Mouse (Mus musculus) kidney, adult 18-20 months (tissue): ENCODE results near the gene Supt20.

Source experiments
- DNase-seq: peaks from one replicate; pipeline ENCODE4 v3.0.0; 2021

The Supt20 gene

DNA sequence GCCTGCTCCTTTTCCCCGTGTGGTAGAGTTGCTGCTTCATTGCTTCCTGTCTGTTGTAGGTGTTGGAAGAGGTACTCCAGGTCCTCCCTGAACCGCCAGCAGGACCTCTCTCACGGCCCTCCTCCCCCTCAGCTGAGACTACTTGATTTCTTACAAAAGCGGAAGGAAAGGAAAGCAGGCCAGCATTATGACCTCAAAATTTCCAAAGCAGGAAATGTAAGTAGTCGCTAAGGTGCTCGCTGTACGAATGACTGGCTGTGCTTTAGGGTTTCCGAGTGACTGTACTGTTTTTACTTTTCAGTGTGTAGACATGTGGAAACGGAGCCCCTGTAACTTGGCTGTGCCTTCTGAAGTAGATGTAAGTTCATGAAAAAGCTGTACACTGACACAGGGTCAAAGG, 16.4 kb downstream of the Supt20 start:
- DNase-seq: no peak

DNA sequence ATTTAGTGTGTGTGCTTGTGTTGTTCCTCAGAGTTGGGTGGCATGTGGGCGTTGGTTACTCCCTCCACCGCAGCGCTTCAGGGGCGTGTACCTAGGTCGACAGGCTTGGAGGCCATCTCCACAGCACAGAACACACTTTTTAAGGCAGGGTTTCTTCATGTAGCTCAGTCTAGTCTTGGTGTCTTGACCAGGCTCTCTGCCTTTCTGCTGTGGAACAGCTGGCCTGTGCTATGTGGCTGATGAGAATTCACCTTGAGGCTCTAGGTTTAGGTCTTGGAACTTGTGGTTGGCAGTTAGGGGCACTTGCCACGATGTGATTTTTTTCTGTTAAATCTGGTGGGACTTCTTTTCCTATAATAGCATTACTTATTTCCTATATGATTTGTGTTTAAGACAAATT, 21.6 kb downstream of the Supt20 start, which contains the start of gene Gm21958:
Gm21958 (minus strand) TSS at position 101 of the 400 bp plus-strand sequence.
- DNase-seq: no peak

DNA sequence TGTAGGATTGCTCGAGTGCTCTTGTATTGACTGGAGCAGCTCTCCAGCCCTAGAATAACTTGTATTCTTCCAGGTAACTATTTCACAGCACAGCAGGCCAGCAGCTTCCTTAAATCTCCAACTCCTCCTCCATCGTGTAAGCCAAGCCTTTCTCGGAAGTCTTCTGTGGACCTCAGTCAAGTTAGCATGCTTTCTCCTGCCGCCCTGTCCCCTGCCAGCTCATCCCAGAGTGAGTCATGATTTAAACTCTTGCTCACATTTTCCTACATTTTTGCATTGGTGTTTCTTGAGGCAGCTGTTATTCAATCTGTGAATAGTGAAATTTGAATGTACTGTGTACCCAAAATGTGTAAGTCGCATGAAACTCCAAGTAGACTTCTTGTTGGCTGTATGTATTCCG, 22.9 kb downstream of the Supt20 start:
- DNase-seq: no peak

DNA sequence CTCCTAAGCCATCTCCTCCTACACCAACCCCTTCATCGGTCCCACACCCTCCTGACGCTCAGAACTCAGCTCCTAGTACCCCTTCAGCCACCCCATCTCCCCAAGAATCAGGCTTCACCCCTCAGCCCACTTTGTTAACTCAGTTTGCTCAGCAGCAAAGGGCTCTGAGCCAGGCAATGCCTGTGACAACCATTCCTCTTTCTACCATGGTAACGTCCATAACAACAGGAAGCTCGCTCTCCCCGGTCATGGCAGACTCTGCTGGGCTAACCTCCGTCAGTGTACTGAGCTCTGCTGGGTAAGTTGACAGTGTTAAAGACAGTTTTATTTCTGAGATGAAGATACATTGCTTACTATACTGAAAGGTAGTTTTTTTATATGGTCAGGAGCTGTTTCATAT, 24.7 kb downstream of the Supt20 start:
- no peak for DNase-seq

DNA sequence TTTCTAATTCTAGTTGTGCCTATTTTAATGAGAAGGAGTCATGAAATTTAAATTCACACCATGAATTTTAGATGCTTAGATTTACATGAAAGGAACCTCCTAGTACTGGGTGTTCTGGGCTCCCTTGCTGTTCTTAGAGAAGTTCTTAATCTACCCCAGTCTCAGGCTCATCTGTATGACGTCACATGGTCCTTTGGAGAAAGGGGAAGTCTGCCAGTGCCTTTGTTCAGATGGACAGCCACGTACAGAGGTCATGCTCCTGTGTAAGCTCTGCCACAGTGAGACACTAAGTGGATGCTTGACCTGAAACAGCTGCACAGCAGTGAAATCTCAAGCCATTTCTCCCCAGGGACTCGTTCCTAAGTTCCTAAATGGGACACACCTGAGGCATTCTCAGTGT, 26.3 kb downstream of the Supt20 start:
- DNase-seq: no peak

DNA sequence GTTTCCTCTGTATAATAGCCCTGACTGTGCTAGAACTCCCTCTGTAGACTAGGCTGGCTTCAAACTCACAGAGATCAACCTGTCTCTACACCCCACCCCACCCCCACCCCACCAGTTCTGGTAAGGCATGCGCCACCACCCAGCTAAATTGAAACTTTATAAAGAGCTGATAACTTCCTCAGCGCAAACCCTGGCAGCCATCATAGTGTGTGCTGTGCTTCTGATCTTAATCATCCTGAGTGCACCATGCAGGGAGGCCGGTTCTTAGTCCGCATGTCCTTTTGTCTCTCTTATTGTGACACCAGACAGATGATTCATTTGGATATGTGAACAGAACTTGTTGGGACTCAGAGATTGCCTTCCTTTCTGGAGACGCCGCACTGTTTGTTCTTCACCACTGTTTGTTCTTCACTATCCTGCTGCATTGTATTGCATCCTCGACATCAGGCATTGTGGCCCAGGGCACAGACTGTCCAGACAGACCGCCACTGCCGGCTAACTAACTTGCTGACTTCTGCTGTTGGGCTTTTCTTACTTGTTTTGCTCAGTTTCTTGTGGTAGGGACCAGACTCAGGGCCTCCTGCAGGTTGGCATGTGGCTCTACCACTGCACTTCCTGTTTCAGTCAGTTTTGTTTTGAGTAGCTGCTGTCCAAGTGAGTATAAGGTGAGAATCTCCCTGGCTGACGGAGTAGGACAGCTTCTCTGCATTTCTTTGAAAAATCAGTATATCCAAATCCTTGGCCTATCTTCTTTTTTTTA, 31.3 kb downstream of the Supt20 start:
- no peak for DNase-seq

DNA sequence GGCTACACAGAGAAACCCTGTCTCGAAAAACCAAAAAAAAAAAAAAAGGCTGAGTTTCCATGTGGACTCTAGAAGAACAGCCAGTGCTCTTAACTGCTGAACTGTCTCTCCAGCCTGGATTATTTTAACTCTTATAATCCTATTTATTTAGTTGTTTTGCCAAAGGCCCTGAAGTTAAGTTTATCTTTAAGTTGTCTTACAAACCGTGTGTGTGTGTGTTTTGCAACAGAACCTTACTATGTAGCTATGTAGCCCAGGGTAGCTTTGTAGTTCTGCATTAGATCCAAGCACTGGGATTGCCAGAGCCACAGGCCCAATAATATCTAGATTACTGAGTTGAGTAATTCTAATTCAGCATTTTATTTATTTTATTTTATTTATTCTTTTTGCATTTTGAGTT, 32.7 kb downstream of the Supt20 start:
- no peak for DNase-seq

- no peak for DNase-seq
Measured at GRCm38 (mm10) chr3:54727588-54727987, 35.0 kb downstream of the Supt20 start.

- no peak for DNase-seq
Measured at GRCm38 (mm10) chr3:54728100-54728499, 35.5 kb downstream of the Supt20 start.

DNA sequence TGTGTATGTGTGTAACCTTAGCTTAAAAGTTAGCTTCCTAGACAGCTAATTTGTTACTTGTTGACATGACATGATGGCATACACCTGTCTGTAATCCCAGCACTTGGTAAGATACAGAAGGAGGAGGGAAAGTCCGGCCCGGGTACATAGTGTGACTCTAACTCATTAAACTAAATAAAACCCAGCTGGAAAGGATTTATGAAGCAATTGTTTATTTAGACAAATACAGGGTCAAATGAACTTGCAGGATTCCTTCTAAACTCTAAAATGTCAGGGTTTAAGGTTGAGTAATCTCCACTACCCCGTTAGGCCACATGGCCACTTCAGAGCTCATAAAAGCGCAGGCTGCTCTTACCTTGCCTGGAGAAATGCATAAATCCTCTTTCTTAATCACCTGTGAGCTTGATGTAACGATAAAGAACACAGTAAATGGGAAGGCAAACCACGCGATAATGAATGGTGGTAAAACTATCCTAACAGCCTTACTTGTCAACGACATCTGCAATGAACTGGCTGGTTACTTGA, 39.1 kb downstream of the Supt20 start:
- DNase-seq: no peak

DNA sequence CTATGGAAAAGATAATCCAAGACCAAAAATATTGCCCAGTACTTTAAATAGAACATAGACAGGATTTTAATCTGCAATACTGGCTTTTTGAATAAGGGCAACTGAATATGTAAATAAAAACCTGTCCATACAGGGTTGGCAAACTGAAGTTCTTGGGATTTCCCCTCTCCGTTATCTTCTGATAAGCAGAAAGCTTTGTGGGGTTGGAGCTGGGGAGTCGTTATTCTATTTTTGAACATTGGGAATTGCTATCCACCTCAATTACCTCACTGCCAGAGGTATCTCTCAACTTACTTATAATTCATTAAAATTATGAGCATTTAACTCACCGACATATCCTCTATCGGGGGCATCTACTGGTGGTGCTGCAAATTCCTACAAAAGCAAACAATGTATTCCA, 39.8 kb downstream of the Supt20 start:
- DNase-seq: no peak

GRCm38 (mm10) chr3:54734411-54735246, 42.0 kb downstream of the Supt20 start:
- DNase-seq: peak; percentile 90

- peak; percentile 95 for DNase-seq
Measured at GRCm38 (mm10) chr3:54735247-54736046, 42.8 kb downstream of the Supt20 start, which contains the start of the genes Exosc8 and Alg5. Gene Exosc8 (minus strand): TSS chr3:54735393. Gene Alg5 (plus strand): TSS chr3:54735539.

DNA sequence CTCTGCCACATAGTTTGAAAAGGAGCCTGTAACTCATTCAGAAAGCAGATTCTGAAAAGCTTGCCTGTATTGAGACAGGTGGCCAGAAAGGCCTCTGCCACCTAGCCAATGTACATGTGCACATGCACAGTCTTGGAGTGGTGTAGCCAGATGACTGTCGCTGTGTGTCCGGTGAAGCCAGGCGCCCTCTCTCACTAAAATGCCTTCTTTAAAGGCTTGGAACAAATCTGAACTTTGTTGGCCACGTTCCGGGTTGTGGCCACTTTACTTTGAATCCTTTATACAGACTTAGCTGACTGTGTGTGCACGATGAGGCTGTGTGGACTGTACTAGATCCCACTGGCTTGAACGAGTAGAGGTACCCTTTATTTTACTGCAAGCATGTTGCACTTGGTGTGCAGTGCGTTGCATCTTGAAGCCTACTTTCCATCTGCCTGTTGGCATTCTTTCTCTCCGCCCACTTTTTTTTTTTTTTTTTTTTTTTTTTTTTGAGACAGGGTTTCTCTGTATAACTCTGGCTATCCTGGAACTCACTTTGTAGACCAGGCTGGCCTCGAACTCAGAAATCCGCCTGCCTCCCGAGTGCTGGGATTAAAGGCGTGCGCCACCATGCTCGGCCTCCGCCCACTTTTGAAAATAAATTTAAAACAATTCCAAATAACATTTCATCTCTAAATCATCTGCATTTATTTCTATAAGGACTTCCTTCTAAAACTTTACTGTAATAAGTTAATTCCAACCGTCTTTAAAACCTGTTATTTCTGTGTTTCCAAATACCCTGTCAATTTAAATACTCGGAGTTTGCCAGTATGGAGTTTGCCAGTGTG, 43.7 kb downstream of the Supt20 start:
- peak; percentile 35 for DNase-seq

- DNase-seq: no peak
Measured at GRCm38 (mm10) chr3:54737317-54737716, 44.7 kb downstream of the Supt20 start.

- no peak for DNase-seq
Measured at GRCm38 (mm10) chr3:54741965-54742364, 49.4 kb downstream of the Supt20 start.

DNA sequence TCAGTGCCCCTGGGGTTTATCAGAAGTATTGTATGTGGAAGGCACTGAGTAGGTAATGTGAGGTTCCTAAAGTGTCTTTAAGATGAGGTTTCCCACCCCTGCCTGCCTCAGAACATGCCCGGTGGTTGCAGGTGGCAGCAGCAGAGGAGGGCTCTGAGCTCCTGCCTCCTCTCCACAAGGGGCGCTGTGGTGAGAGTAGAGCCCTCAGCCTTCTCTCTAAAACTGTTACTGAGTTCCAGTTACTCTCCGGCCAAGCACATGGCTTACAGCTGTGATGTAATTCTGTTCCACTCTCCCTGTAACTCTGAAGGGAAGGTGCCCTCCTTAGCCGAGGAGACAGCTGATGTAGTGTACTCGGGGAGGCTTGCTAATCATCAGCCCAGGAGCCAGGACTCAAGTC, 53.2 kb downstream of the Supt20 start:
- DNase-seq: peak; percentile 21

- DNase-seq: no peak
Measured at GRCm38 (mm10) chr3:54753411-54753810, 60.8 kb downstream of the Supt20 start.

DNA sequence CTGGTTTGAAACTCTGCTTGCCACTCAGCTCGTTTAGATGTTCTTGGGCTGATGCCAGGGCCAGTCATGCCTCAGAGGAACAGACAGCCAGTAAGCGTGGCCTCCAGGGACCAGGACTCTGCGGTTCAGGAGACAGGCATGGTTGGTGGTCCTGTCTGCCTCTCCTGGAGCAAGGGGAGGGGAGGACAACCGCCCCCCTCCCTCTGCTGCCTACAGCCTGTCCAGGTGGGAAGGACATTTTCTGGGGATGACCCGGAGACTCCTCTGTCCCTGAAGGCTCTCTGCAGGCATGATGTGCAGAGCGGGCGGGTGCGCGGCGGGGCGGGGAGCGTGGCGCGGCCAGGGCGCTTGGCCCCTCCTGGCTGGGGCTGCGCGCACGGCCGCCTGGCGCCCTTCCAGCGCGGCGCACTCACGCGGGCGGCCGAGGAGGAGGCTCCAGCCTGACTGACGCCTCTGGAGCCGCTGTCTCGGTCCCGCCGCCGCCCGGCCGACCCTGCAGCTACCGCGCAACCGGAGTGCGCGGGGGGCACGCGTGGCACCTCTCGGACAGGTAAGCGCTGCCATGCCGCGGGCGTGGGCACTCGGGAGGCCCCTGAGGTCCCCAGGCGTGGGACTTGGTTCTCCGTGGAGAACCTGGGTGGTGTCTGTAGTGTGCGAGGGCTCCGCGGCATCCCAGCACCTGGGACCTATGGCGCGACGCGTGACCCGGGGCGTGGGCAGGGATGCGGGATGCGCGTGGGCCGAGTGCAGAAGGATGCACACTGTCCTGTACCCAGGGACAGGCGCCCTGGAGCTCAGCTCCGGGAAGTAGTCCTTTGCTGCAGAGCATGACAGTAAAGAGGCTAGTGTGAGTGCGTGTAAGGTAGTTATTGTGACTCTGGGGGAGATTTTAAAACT, 62.8 kb downstream of the Supt20 start, which contains the start of gene Smad9:
Smad9 (plus strand) TSS at position 438 of the 897 bp plus-strand sequence.
- peak; percentile 72 for DNase-seq

GRCm38 (mm10) chr3:54756058-54756457, 63.5 kb downstream of the Supt20 start:
- peak; percentile 16 for DNase-seq

- no peak for DNase-seq
Measured at GRCm38 (mm10) chr3:54757446-54757845, 64.8 kb downstream of the Supt20 start.
